Mouse (Mus musculus): ENCODE results near the gene Zcrb1. TPM values are rescaled to one million over a fixed set of nuclear protein-coding genes. Genes with fewer than 3 reads are reported as not detected.

Zcrb1 gene
- total RNA-seq, 1 experiment from 2014 or later = 86.4 TPM

DNA sequence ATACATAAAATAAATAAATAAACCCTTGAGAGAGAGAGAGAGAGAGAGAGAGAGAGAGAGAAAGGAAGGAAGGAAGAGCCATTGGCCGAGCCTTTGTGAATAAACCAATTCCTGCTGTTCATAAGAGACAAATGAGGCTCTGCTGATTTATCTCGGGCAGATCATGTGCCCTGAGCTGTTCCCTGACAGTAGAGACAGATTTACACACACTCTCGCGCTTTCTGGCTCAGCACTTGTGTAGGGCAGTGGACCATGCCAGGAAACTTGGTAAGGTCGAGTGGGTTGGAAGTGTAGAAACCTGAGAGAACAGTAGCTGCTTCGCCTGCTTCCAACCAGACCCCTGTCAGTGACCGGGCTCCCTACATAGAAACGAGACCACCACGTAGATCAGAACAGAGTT, 29.6 kb downstream of the Zcrb1 start:
- DNase-seq = no peak

DNA sequence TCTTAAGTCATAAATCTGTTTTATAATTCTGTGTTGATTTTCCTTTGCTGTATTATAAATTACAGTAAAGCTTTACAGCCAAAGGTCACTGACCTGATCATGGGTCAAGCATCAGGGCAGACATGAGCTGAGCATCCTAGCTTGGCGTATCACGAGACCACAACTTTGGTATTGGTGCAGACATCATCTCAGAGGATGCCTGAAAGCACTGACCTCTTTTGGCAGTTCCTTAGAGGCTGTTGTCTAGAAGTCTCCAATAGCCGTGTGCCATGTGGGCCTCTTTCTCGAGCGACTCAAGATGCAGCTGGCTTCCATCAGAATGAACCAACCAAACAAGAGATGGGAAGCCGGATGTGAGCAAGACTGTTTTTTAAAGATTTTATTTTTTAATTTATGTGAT, 32.6 kb downstream of the Zcrb1 start:
- no peak for DNase-seq

DNA sequence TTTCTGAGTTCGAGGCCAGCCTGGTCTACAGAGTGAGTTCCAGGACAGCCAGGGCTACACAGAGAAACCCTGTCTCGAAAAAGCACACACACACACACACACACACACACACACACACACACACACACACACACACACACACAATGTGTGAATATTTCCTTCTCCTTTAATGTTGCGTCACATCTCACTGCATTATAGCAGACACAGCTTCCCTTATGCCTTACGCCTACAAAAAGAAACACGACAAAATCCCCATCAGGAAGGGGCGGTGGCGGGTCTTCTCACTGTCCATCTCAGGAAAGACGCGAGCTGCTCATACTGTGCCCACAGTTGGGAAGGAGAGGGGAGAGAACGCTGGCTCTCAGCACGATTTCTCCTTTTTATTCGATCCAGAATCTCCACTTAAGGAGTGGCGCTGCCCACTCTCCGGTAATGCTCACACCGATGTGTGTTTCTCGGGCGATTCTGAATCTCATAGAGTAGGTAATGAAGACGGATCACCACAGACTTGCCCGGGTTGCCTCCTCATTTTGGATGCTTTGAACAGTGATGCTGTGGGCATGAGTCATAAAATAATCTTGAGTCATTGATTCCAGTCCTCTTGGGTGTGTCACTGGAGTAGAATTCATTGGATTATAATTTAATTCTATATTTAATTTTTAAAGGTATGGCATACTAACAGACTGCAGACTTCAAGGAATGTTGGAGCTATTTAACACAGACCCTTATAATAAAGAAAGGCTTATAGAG, 39.6 kb downstream of the Zcrb1 start:
- no peak for DNase-seq

DNA sequence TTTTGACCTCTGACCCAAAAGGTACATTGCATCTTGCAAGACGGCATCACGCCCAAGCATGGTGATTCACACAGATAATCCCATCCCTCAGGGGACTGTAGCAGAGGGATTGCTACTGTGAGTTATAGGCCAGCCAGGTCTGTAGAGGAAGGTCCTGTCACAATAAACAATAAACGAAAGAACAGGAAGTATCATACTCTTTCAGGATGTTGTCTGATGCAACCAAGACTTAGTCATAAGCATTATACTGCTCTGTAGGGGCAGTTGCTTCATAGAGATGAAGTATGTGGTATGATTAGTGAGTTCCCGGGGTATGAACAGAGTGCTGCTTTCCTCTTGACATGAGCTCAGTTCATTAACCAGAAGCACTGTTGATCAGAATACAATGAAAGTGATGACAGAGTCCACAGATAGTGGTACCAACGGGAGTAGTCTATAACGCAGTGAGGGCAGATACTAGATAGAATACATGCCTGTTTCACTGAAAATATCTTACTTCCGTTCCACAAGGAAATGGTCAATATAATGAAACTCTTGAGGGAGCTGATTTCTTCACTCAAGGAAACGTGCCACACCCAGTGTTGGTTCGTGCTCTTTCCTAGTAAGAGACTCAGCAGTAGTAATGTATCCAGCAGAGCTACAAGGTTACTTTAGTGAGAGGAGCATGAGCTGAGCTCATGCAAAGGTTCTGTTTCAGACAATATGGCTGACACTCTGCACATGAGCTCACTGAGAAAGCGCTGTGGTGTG, 57.3 kb downstream of the Zcrb1 start:
- no peak for DNase-seq

DNA sequence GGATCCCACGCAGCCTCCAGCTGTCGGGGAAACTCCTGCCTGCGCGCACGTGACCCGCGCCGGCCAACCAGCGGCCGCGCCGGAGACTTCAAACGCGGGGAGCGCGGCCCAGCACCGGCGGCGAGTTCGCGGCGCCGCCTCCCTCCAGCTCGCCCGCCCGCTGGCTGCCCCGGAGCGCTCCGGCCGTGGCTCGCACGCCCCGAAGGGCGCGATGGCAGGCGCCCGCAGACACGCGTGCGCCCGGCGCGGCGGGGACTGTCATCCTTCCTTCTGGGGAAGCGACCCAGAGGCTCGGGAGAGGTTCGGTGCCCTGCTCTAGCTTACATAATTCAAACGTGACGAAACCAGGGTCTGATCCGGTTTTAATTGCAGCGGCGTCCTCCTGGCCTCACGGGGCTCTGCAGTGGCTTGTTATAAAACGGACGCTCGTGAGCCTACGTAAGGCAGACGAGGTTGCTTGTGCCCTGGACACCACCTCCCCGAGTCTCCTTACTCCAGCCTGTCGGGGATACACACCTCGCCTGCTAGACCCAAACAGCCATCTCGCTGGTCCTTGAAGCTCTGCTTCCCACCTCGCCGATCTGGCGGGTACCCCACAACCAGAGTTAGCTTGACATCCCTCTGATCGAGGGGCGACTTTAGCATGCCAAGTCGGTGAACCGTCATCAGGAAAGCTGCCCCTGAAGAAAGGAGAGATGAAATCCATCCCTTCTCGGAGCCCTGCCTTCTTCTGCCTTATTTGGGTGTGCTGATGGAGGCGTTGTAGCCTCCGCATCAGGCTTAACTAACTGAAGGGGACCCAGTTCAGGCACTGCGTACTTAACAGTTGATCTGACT, 61.0 kb downstream of the Zcrb1 start, which contains the start of gene Yaf2:
Gene Yaf2, minus strand, starts transcription at position 11 of the 837 bp plus-strand sequence.
- DNase-seq = peak; percentile 91

DNA sequence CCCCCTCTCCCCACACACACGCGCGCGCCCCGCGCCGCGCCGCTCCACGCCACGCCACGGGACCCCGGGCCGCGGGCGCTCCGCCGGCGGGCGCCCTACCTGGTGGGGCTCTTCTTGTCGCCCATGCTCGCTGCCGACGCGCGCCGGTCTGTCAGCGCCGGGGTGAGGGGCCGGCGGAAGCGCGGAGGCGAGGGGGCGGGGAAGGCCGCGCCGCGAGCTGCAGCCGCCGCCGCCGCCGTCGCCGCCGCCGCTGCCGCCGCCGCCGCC, 61.5 kb downstream of the Zcrb1 start:
- DNase-seq = no peak

Other genes starting within 250 kb of the Zcrb1 start
- 35.6 and 37.9 TPM in 2 replicates for gene Gxylt1, start 123.2 kb downstream of the Zcrb1 start, total RNA-seq (2021)
- gene Yaf2, start 61.4 kb downstream of the Zcrb1 start, total RNA-seq (2021) = 36.5 and 42.2 TPM in 2 replicates
- 39.0 and 41.3 TPM in 2 replicates for gene Pphln1, start within 50 bp of the Zcrb1 start, total RNA-seq (2021)
- gene Prickle1, start 197.6 kb upstream of the Zcrb1 start, total RNA-seq (2021) = 17.0 and 18.2 TPM in 2 replicates

Data from adrenal gland, postnatal 25 days (tissue).